Mouse (Mus musculus) neural tube, embryonic 10.5 days (tissue): ENCODE measurements around the gene Stat2.
"Not testable (repeated sequence)": the region's sequence is repeated elsewhere in the genome, so short reads cannot be mapped to it uniquely, and the experiment has no call there.

Source experiments
- DNase-seq: peaks from one replicate; pipeline ENCODE4 v3.0.0-alpha.2; 2017; ENCODE audit warnings: low spot score; ENCODE audit errors: extremely low spot score

The Stat2 gene

DNA sequence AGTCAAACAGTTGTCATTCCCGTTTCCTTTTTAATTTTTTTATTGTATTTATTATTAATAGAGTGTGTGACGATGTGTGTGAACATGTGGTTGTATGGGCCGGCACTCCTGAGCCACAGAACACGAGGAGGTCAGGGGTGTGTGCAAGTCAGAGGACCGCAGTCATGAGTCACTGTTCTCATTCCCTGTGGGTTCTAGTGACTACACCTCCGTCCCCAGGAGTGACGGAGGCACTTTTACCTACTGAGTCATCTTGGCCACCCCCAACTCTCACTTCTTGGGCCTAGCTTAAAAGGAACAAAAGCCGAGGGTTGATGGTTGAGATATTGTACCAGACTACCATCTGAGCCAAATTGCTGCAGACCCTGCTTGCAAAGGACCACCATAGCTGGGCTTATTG is 14.0 kb upstream of the Stat2 start:
- DNase-seq = no peak

GRCm38 (mm10) chr10:128258953-128259352 is 11.4 kb upstream of the Stat2 start:
- DNase-seq = no peak

DNA sequence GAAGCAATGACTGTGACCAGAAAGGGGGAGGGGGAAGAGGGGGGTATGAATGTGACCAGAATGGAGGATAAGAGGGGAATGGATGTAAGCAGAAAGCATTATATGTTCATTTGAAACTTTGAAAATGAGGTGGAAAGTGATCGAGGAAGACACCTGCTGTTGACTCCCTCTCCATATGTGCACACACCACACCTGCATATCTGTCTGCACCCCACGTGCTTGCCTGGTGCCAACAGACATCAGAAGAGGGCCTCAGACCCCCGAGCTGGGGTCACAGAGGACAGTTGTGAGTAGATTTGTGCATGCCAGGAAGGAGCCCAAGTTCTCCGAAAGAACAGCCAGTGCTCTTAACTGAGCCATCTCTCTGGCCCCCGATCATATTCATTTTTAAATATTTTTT is 10.4 kb upstream of the Stat2 start:
- DNase-seq = no peak

DNA sequence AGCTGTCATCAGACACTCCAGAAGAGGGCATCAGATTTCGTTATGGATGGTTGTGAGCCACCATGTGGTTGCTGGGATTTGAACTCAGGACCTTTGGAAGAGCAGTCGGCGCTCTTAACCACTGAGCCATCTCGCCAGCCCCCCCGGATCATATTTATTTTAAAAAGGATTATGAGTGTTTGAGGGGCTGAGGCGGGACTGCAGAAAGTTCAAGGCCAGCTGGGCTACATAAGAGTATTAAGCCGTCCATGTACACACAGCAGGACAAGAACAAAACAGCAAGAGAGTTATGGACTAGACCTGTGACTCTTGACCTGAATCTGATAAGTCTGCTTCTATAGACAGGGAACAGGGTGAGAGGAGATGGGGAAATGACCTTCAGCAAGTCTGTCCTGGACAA is 10.0 kb upstream of the Stat2 start:
- not testable (repeated sequence) for DNase-seq

- no peak for DNase-seq
These were observed 8.1 kb upstream of the Stat2 start for GRCm38 (mm10) chr10:128262300-128262699.

- DNase-seq = no peak
These were observed 6.7 kb upstream of the Stat2 start for GRCm38 (mm10) chr10:128263393-128264310.

GRCm38 (mm10) chr10:128268371-128268770 is 2.0 kb upstream of the Stat2 start, which contains the start of gene Apof:
TSS of gene Apof (plus strand) at chr10:128268671.
- no peak for DNase-seq

- DNase-seq = no peak
These were observed 1.0 kb upstream of the Stat2 start for GRCm38 (mm10) chr10:128269206-128269910.

- no peak for DNase-seq
These were observed 507 bp downstream of the Stat2 start for GRCm38 (mm10) chr10:128270866-128271265.

GRCm38 (mm10) chr10:128271883-128272282 is 1.5 kb downstream of the Stat2 start:
- no peak for DNase-seq

DNA sequence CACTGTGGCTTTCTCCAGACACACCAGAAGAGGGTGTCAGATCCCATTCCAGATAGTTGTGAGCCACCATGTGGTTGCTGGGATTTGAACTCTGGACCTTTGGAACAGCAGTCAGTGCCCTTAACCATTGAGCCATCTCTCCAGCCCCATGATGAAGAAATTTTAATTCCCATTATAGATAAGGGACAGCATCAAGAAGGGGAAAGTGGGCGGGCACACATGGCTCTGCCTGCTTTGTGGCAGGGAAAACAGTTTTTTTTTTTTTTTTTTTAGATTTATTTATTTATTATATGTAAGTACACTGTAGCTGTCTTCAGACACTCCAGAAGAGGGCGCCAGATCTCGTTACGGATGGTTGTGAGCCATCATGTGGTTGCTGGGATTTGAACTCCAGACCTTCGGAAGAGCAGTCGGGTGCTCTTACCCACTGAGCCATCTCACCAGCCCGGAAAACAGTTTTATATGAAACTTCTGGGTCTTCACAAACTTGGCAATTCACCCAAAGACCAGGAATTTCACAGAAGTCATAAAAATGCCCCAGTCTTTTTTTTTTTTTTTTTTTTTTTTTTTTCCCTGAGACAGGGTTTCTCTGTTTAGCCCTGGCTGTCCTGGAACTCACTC is 2.6 kb downstream of the Stat2 start:
- DNase-seq = not testable (repeated sequence)

- not testable (repeated sequence) for DNase-seq
These were observed 5.0 kb downstream of the Stat2 start for GRCm38 (mm10) chr10:128275374-128275773.

- DNase-seq = no peak
These were observed 7.8 kb downstream of the Stat2 start for GRCm38 (mm10) chr10:128278158-128278557.

- DNase-seq = no peak
These were observed 10.6 kb downstream of the Stat2 start for GRCm38 (mm10) chr10:128280943-128281342.

DNA sequence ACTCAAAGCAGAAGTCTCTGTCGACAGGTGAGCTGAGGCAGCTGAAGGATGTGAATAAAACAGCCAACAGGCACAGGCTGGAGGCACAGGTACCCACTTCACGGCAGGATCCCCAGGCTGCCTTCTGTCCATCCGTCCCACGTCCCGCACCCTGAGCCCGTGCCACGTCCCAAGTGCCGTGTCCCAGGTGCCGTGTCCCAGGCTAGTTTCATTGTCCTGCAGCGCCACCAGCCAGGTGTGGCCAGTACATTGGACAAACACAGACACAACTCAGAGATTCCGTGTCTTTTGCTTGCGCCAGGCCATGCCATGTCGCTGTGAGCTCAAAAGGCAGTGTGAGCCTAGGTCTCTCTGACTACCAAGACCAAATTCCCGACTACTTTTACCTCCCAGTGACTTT is 11.3 kb downstream of the Stat2 start:
- no peak for DNase-seq

- no peak for DNase-seq
These were observed 12.6 kb downstream of the Stat2 start for GRCm38 (mm10) chr10:128282886-128283450.

DNA sequence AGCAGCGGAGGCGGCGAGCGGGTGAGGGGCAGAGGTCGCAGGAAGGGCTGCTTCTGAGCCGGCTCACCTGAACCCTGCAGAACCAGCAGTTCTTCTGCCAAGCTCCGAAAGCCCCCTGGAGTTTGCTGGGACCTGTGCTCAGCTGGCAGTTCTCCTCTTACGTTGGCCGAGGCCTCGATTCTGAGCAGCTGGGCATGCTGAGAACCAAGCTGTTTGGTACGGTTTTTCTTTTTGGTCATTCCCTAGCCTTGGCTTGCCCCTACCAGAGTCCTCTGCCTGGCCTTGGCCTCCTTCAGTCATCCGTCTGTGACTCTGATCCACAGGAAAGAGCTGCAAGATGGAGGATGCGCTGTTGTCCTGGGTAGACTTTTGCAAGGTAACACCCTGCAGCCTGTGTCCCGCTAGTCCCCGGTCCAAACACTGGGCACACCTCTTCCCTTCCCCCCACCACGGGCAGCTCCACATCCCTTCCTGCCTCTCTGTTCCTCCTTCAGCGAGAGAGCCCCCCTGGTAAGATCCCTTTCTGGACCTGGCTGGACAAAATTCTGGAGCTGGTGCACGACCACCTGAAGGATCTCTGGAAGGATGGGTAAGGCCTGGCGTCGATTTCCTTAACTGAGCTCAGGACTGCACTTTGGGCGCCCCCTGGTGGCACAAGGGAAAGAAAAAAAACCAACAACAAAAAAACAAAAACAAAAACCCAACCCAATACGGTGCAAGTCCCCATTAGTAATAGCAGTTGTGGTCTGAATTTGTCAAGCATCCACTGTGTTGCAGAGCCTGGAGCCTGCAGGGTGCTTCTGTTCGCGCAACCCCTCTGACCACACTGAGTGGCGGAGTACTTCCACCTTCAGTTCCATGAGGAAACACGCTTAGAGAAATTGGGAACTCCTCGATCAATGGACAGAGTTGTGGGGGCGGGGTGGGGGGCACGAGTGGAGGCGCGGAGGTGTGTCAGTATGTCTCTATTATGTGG is 13.5 kb downstream of the Stat2 start:
- DNase-seq = peak; percentile 76

GRCm38 (mm10) chr10:128290594-128290993 is 20.2 kb downstream of the Stat2 start:
- not testable (repeated sequence) for DNase-seq

DNA sequence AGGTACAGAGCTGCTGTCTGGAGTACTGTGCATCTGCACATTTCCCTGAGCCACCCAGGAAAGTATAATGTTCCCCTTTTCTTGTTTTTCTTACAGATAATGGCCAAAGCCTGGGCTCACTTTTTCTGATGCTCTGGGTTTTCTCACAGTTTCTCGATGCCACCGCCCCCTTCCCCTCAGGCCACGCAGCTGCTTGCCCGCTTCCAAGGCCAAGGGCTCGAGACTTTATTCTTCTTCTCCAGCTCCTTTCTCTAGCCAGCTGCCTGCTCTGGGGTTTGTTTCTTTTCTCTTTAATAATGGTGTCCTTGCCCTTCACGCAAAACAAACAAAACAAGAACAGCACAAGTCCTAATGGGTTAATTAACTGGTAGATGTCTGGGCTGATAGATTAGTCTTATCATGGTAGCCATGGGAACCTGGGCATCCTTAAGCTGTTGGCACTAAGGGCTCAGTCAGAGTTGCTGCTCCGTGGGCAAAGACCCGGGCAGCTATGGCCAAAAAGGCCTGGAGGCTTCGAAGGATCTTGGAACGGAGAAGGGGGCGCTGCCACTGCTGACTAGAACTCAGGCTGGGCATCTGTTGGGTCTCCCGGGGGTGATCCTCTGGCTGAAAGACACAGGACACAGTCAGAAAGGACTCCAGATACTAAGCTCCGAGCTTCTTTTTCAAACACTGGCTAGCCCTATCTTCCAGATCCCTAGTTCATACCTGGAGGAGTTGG is 26.2 kb downstream of the Stat2 start:
- no peak for DNase-seq

- no peak for DNase-seq
These were observed 26.9 kb downstream of the Stat2 start for GRCm38 (mm10) chr10:128297221-128297620.
